Mouse (Mus musculus) embryo, embryonic 11 days (tissue): ENCODE results near the gene Ugt1a6a.

Experiments
- DNase-seq: peaks from one replicate; pipeline ENCODE4 v3.0.0-alpha.2; 2015

Gene Ugt1a6a

DNA sequence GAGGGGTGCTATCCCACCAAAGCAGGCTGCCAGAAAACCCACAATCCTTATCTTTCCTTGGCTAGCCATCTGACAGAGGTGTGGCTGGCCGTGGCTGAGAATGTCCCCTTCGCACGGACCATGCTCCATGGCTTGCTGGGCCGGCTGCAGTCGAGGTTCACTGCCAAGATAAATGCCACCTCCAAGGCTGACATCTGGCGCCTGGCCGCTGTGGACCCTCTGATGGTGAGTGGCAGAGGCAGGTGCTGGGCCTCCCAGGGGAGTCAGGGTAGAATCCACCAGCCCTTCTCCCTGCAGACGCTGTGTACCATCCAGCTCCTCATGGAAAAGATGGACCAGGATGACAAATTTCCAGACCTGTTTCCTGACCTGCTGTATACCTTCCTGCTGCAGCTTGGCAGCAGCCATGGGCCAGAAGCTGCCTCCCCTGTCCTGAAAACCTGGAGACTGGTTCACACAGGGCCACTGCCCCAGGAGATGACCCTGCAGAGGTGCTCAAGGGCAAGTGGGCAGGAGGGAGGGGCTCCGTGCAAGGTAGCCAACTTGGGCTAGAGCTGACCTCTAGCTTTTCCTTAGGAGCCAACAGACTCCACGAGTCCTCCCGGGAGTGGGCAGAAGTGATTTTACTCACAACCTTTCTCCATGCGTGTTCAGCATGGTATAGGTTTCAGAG lies 120.3 kb downstream of the Ugt1a6a start:
- no peak for DNase-seq

DNA sequence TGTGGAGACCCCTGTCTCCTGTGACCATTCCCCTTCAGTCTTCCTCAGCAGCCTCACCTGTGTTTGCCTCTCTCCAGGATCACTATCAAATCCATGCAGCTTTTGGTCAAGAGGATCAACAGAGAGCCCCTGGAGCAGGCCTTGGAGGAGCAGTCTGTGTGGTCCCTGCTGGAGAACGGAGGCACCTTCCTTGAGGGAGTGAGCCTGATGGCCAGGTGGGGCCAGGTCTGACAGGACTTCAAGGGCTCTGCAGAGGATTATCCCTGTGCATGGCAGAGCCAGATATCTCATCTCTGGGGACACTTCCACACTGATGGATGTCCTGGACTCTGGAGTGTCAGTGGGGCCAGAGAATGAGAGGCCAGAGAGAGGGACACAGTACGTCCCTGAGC lies 120.9 kb downstream of the Ugt1a6a start:
- DNase-seq = no peak

DNA sequence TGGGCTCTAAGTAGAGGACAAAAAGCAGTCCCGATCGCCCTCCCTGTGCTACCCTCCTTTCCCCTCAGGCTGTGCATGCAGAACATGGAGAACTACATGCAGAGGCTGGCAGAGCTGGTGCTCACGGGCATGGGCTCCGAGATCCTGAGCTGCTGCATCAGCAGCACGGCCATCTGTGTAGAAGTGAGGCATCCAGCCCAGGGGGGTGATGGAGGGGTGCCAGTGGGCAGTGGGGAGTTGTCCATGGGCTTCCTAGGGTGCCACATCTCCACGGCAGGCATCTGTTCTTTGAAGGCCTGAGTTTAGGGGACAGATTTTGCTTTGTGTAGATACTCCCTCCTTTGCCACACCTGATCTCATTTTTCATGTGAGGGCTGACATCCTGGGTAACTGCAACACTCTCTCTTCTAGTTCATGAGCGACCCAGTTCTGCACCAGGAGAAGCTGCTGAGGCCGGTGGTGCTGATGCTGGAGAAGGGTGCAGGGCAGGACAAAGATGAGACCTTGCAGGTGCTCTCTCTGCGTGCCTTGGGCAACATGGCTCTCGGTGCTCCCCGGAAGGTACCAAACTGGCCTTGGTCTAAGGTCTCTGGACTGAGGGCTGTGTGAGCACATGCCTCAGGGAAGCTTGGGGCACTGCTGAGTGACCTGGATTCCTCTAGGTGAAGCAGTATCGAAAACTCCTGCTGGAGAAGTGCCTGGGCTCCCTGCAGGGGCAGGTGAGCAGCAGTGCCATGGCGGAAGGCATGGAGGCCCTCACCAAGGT lies 121.6 kb downstream of the Ugt1a6a start:
- DNase-seq = no peak

DNA sequence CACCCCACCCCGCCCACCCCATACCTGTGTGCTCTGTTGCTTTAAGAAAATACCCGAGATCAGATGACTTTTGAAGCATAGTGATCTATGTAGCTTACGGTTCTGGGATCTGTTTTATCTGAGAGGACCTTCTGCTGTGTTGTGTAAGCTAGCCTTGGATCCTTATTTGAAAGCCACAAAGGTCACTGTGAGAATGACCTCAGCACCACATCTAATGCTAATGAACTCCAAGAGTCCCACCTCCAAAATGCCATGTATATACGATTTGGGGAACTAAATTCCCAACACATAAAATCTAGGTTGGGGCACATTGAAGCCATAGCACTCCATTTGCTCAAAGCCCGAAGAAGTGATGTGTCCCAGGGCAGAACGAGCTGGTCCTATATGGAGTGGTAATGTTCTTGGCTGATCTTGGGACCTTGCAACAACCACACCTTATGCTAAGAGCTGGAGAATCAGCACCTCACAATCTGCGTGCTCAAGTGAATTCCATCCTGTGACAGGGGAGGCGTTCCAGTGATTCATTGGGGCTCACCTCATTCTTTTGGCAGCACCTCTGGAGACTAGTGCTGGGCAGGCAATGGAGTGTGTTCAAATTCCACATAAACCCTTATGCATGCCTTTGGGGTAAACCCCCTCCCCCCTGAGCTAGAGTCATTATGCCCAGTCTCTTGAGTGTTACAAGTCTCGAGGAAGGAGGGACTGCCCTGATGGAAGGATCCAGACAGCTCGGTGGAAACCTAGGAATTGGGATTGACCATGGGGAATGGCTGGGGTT lies 122.5 kb downstream of the Ugt1a6a start:
- DNase-seq = no peak

DNA sequence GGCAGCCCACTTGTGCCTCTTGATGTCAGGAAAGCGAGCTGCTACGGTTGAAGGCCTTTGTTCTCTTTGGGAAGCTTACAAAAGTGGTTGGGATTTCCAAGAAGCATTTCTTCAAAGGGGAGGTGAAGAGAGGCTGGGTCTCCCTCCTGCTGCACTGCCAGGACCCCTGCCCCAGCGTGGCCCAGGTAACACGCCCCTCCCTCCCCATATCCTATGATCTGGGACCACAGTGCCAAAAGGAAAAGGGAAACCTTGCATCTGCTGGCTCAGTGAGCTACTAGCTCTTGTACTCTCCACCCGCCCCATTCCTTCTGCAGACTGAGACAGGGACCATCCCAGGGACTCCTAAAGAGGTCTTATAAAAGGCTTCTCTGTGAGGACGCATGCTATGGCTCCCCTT lies 123.1 kb downstream of the Ugt1a6a start:
- DNase-seq = no peak

DNA sequence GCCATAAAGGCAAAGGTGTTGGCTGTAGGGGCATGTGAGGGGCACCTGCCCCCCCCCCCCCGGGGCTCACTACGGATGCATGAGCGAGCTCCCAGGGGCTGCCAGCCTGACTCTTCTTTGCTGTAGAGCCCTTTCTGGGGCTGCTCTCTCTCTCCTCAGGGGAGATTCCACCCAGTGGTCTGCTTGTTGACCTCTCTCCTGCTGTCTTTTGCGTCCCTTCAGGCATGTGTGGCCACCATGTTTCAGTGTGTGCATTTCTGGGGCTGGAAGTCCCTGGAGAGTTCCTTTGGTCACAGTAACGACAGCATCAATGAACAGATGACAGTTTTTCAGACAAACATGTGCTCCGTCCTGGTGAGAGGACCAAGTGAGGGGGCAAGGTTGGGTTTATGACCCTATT lies 123.8 kb downstream of the Ugt1a6a start:
- no peak for DNase-seq

DNA sequence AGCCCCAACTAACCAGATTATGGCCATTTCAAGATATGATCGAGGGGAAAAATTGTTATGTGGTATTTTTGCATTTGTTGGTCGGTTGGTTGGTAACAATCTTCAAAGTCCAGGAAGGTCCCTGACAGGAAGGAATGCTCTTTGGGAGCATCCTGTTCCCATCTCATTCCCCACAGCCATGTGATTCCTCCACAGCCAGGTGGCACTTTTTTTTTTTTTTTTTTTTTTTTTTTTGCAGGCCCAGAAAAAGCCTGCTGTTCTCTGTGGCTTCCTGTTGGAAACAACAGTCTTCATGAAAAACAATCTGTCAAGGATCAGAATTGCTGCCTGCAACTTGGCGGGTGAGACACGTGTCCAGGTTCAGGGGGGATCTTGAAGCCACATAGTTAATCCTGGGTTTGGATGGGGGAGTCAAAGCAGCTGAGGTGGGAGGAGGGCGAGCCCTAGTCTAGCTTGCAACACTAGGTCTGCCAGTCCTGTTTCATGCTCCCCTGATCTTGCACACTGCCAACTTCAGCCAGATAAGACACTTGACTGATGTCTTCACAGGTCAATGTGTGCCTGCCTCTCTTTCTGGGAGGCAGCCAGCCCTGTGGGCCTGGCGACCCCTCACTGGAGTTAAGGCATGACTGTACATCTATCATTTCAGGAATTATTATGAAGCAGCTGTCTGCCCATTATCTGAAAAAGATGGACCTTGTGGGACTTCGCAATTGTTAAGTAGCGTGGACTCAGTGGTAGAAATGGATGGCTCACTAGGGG lies 124.5 kb downstream of the Ugt1a6a start:
- DNase-seq = peak; percentile 49

DNA sequence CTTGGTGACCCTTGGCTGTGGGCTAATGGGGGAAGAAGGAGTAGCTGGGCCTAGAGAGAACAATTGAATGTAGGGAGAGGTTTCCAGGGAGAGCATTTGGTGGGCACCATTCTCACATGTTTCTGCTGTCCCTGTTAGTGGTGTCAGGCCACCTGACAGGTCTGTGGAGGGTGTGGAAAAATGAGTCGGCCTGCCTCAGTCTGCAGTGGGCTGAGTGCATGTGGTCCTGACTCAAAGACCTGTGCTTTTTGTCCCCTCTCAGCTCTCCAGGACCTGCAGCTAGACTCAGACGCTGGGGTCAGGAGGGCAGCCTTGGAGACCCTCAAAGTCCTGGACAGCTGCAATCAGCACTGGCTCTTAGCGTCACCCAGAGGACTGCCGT lies 125.0 kb downstream of the Ugt1a6a start:
- peak; percentile 46 for DNase-seq

DNA sequence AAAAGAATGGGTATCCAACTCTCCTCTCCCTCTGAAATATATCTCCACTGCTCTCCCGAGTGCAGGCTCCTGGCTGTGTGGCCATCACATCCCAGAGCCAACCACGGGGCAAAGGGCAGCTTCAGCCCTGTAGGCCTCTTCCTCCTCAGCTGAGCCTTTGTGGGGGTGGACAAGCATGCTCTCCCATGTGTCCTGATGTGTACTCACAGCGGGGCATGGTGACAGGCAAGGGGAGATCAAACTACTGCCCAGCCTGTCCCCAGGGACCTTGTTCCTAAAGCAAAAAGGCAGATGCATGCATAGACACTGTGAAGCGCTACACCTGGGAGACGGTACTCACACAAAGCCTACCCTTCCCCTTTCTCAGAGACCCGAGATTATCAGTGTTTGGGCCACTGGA lies 125.5 kb downstream of the Ugt1a6a start:
- DNase-seq = no peak

DNA sequence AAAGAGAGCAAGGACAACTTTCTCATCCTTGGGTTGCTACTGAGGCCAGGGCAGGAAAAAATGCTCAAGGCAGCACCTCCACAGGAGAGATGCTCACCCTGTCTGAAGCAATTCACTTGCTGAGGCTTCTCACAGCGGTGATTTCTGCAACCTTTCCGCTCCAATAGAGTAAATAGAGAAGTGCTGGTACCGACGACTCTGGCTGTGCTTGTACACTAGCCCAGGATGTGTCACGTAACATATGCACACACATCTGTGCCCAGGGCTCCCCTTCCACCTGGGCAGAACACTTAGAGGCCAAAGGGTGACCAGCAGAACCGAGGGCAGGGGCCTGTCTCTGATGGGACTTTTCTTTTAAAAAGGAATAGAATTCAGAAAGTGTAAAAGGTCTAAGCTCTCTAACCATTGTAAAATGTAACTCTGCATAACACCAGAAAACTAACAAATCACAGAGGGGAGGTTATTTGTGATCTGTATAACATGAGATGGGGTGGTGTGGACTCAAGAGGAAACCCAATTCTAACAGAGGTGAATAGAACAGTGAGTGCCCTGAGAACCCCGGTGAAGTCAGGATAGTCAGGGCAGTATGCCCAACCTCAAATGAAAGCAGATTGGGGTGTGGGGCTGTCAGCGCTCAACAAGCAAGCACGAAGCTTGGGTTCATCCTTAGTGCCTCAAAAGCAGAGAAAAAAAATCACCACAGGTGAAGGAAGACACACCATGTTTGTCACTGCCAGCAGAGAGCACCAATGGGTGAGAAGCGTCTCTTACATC lies 126.2 kb downstream of the Ugt1a6a start:
- DNase-seq = no peak

DNA sequence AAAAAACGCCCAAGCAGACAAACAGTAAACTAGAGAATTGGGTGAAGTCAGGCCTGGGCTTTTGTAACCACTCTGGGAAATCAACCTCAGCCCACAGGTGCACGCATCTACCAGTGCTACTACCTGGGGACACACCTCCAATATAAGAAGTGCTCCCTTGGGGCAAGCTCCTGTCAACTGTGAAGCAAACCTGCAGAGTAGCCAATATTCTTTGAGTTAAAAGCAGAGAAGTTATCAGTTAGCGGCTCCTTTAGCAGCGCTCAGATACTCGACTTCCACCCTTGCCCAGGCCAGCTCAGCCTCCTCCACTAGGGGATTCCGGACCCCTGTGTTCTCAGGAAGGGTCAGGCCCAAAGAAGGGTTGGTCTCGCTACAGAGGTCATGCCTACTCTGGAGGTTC lies 127.1 kb downstream of the Ugt1a6a start:
- no peak for DNase-seq

DNA sequence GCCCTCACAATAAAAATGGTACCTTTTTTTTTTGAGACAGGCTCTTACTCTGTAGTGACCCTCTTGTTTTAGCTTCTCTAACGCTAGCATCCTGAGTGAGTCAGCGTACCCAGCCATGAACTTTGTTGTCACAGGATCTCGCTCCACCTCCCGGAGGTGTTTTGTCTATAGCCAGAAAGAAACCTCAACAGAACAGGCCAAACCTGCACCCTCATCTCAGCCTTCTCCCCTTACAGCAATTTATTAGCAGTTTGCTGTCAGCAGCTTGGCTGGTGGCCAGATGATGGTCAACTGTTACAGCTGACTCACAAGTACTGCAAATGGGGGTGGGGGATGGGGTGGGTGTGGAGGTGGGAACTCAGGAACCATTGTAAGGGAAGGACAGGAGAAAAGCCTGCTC lies 127.6 kb downstream of the Ugt1a6a start:
- DNase-seq = peak; percentile 67

DNA sequence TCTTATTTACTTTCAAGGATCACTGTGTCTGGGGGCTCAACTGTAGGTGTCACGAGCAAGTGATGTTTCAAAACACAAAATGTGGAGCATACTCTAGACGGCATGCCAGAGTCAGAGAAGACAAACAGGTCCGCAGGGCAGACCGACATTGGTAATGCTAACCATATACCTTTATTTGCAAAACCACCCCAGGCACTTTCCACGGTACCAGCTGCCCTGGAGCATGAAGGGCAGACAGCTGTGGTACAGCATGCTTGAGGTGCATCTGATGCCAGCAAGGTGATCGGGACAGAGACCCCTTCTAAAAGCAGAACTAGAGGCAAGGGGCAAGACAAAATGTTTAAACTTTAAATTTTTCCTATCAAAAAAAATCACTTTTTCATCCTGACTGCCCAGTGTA lies 128.4 kb downstream of the Ugt1a6a start:
- no peak for DNase-seq

DNA sequence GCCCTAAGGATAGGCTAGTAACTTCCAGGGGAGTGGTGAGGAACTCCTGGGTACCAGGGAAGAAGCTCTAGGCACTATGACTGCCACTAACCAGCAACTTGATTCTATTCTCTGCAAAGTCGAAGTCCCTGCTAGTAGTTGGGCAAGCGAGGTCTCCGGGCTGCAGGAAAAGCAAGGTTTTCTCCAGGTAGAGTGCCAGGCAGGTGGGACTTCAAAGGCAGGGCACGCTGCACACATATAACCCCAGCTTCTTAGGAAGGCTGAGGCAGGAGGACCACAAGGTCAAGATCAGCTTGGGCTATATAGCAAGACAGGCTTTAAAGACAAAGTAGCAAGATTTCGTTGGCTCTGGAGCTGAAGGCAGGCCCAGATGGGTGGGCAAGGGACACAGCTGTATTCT lies 129.2 kb downstream of the Ugt1a6a start:
- no peak for DNase-seq

DNA sequence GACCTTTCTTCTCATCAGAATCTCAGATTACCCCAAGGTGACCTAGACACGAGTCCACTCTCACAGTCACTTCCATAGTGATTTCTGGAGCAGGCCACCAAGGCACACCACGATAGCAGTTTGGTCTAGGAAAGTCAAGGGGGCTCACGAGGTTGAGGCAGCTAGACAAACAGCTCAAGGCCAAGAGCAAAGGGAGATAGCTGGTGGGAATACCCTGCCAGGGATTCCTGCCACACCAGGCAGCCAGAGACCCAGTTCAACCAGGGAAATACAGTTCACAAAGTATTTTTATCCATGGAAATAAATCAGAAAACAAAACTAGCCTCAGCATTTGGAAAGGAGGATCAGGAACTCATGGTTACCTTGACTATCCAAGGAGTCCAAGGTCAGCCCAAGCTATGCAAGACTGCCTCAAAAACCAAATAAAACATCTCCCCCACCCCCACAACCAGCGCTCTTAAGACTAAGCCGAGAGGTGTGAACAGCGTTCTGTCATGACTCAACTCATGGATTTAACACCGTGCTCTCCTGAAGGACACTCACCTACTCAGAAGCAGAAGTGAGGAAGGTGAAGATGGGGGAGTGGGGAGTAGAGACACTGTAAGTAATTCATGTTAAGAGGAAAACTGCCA lies 129.7 kb downstream of the Ugt1a6a start:
- no peak for DNase-seq

DNA sequence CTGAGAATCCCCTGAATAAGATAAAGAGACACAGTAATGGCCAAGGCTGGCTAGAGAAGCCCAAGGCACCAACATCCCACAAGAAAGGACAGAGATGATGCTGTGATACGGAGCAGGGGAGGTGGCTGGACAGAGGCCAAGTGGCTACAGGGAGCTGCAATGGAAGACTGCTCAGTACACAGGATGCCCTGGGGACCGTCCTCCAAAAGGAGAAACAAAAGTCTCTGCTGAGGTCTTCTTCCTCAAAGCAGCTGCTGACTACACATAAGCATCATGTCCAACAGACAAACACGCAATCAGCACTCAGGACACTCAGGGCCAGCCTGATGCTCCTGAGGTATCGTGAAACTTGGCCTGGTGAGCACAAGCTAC lies 130.2 kb downstream of the Ugt1a6a start:
- DNase-seq = no peak

DNA sequence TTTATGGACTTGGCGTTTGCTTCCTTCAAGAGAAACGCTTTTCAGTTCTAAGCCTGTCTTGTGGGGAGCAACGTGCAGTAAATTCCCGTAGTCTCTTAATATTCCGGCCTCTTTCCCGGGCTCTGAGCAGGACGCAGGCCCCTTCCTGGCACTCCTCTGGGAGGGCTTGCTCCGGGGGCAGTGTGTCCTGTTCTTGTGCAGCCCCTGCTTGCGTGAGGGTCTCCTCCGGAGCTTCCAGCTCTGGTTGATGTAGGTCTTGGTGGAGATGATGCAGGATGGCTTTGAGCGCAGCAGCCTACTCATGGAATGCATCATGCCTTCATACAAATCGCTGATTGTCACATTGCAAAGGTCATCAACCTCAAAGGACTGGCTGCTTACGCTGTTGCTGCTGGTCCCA lies 131.5 kb downstream of the Ugt1a6a start:
- no peak for DNase-seq

DNA sequence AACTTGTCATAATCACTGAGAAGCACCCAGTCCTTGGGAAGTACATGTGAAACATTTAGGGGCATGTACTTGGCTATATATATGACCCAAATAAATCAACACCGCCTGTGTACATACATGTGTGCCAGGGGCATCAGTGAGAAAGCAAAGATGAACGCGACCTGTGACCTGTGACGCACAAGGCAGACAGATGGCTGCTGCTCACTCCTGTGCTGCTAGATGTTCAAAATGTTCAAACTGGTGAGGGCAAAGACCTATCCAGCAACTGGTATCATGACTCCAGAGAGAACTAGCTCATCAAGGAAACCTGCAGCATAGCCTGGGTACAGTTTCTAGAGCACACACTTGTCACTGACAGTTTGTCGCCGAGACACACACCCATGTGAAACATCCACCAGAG lies 132.9 kb downstream of the Ugt1a6a start:
- DNase-seq = no peak

DNA sequence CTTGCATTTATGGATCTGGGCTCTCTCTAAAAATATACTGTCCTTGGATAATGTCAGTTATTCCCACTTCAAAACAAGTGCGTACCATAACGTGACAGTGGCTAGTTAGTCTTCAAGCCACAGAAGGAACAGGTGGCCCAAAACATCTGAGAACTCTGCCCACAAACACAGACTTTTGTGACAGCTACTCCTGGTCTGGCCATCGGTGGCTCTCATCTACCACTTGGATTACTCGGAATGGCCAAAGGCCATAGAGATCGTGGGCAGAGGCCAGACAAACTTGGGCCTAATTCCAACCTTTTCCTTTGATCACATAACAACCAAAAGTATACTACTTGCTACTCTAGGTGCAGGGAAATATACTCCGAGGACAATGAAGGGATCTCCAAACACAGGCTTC lies 133.5 kb downstream of the Ugt1a6a start:
- DNase-seq = no peak
